In genomic region chr5:148264819-148265707, GRCm38 (mm10) we compare ENCODE assay signal across 8 mouse cellular contexts.
DNase-seq lines count a peak whose midpoint lies in the region; ATAC-seq lines count a peak whose summit lies in the region.

No protein-coding gene starts in this region.

- peak; percentile 76 for ATAC-seq in heart, embryonic 16.5 days (replicated peaks; ENCODE audit: extremely low read depth, insufficient read depth, low FRiP score)
- ATAC-seq in lung, embryonic 16.5 days (ENCODE audit: low read depth), result peak; percentile 68

- under 1% methylated on average over 32 of the region's 32 CpGs for WGBS in embryonic facial prominence, embryonic 10.5 days
- WGBS in heart, embryonic 16.5 days, result 1% methylated on average over 32 of the region's 32 CpGs
- 1% methylated on average over 31 of the region's 32 CpGs for WGBS in lung, embryonic 16.5 days

- H3K27ac ChIP-seq in embryonic facial prominence, embryonic 10.5 days (replicated peaks), result peak overlapping the region; percentile 60
- H3K27ac ChIP-seq in heart, embryonic 16.5 days (ENCODE audit: low read length), result peak overlapping the region; percentile 97
- H3K27ac ChIP-seq in lung, embryonic 16.5 days (ENCODE audit: low read length), result 0 out of 2 replicates have a peak overlapping the region, but pooled peaks have one; percentile 36

- no peaks in the 10 kb centered on the region for H3K9me3 ChIP-seq in embryonic facial prominence, embryonic 10.5 days
- H3K9me3 ChIP-seq in heart, embryonic 16.5 days (replicated peaks; ENCODE audit: control insufficient read depth, low read length), result no peaks in the 10 kb centered on the region
- H3K9me3 ChIP-seq in lung, embryonic 16.5 days (ENCODE audit: control insufficient read depth, low read length), result no peaks in the 10 kb centered on the region

- peak; percentile 7 for DNase-seq in ovary, postnatal 10 days (ENCODE audit: low spot score)
- DNase-seq in ovary, adult 18-20 months (ENCODE audit: low spot score), result no peak
- peak; percentile 75 for DNase-seq in embryonic facial prominence, embryonic 10.5 days (ENCODE audit: low spot score)
- DNase-seq in layer of hippocampus, postnatal 25 days (ENCODE audit: extremely low spot score in 1 of 2, low spot score in 1 of 2), result peak; percentile 42 to 44
- DNase-seq in right cerebral cortex, postnatal 14 days, result peak; percentile 46
- DNase-seq in natural killer cell, adult 2 months (ENCODE audit: low spot score in 2 of 2), result no peak

- H3K4me1 ChIP-seq in embryonic facial prominence, embryonic 10.5 days, result peaks cover 21% of the 10 kb centered on the region
- peaks cover 6% of the 10 kb centered on the region for H3K4me1 ChIP-seq in heart, embryonic 16.5 days (ENCODE audit: control insufficient read depth, insufficient read depth, low read length)
- H3K4me1 ChIP-seq in lung, embryonic 16.5 days (replicated peaks; ENCODE audit: control insufficient read depth, insufficient read depth, low read length), result 0 out of 2 replicates have a peak, but pooled peaks cover 2% of the 10 kb centered on the region

- no peaks in the 10 kb centered on the region for H3K36me3 ChIP-seq in embryonic facial prominence, embryonic 10.5 days (replicated peaks)
- H3K36me3 ChIP-seq in heart, embryonic 16.5 days (ENCODE audit: control insufficient read depth, insufficient read depth), result no peaks in the 10 kb centered on the region
- no peaks in the 10 kb centered on the region for H3K36me3 ChIP-seq in lung, embryonic 16.5 days (ENCODE audit: control insufficient read depth, insufficient read depth, low read length)

- H3K27me3 ChIP-seq in embryonic facial prominence, embryonic 10.5 days (replicated peaks; ENCODE audit: low read depth, poor library complexity, severe bottlenecking), result peaks cover 38% of the 10 kb centered on the region
- no peaks in the 10 kb centered on the region for H3K27me3 ChIP-seq in heart, embryonic 16.5 days (ENCODE audit: control insufficient read depth, insufficient read depth, low read length)
- H3K27me3 ChIP-seq in lung, embryonic 16.5 days (ENCODE audit: control insufficient read depth, insufficient read depth, low read depth, low read length), result peaks cover 15% of the 10 kb centered on the region; the same call in 1 of the 2 replicates

- H3K4me2 ChIP-seq in heart, embryonic 16.5 days (ENCODE audit: low read depth, low read length), result peak overlapping the region; percentile 72
- H3K4me2 ChIP-seq in lung, embryonic 16.5 days (ENCODE audit: low read depth, low read length), result peak overlapping the region; percentile 78

- peak overlapping the region; percentile 85 for H3K9ac ChIP-seq in heart, embryonic 16.5 days (ENCODE audit: low read length)
- peak overlapping the region; percentile 53 for H3K9ac ChIP-seq in lung, embryonic 16.5 days (ENCODE audit: low read length)

- peak overlapping the region; percentile 68 for H3K4me3 ChIP-seq in embryonic facial prominence, embryonic 10.5 days
- H3K4me3 ChIP-seq in heart, embryonic 16.5 days (ENCODE audit: low read length), result peak overlapping the region; percentile 73
- peak overlapping the region; percentile 53 for H3K4me3 ChIP-seq in lung, embryonic 16.5 days (ENCODE audit: low read length)

Comparison
In these comparisons a context has a peak if more than half of its experiments do, and no peak if none do; other contexts are left out.
1. DNase-seq: peak in ovary, postnatal 10 days (single experiment), embryonic facial prominence, embryonic 10.5 days (single experiment), layer of hippocampus, postnatal 25 days (2 of 2) and right cerebral cortex, postnatal 14 days (single experiment); none in ovary, adult 18-20 months (single experiment) and natural killer cell, adult 2 months (0 of 2).
2. H3K27ac ChIP-seq: peak in every context shown above with its lines; median percentile 97 in heart, embryonic 16.5 days; 60 in embryonic facial prominence, embryonic 10.5 days; 36 in lung, embryonic 16.5 days.
3. Peak in every context shown above with its lines, with median percentiles within 50 percentile points of each other: H3K4me3 ChIP-seq.